Mouse (Mus musculus) liver, embryonic 14.5 days (tissue): ENCODE data around the gene Vstm4.

Experiments used
- CTCF ChIP-seq: IDR thresholded peaks from 2 replicates; pipeline ENCODE4 v1.5.1; 2016; ENCODE audit warnings: antibody characterized with exemption, low read depth, control low read depth
- EP300 ChIP-seq: IDR thresholded peaks from 2 replicates; pipeline ENCODE4 v1.6.1; 2016; ENCODE audit warnings: antibody characterized with exemption, low read depth

- TF ChIP-seq CTCF = no peak
- TF ChIP-seq EP300 = no peak
These were observed 21.0 kb downstream of the Vstm4 start for GRCm38 (mm10) chr14:32877549-32877948.
